Mouse (Mus musculus): ENCODE data around the gene Slc24a3. TPM values are rescaled to one million over a fixed set of nuclear protein-coding genes. Genes with fewer than 3 reads are reported as not detected.

The Slc24a3 gene
- total RNA-seq (2021): 100 to 1,000 TPM; 192 to 218 TPM
- long read RNA-seq, experiment 1, partial matches to known transcripts: 44 of 58 reads
- long read RNA-seq, experiment 1, other reads (novel, unspliced or antisense): 14 of 58 reads
- long read RNA-seq, experiment 2, partial matches to known transcripts: 67 of 73 reads
- long read RNA-seq, experiment 2, other reads (novel, unspliced or antisense): 6 of 73 reads

DNA sequence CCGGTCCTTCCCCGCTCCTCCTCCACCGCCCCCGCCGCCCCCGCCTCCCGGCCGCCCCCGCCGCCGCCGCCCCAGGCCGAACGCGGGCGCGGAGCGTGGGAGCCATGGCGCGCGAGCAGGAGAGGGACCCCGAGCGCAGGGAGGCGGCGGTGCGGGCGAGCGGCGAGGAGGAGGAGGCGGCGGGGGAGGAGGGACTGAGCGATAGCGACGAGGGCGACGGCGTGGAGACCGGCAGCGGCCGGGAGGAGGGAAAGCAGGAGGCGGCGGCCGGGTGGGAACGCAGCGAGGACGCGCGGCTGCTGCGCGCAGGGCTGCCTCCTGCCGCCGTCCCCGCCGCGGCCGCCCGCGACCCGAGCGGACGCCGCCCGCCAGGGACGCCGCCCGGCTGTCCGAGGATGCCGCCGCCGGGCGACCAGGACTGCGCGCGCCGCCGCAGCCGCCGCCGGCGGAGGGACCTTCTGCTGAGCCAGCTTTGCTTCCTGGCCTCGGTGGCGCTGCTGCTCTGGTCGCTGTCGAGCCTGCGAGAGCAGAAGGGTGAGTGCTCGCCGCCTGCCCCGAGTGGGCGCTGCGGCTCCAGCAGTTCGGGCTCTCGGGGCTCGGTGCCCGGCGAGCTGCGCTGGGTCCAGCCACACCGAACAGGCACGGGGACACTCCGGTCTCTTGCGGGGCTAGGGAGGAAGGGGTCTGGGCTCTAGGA lies at the start of gene Slc24a3:
Slc24a3 (plus strand) TSS at position 91 of the 697 bp plus-strand sequence.
- DNase-seq (ENCODE audit: low spot score in 2 of 2): peak; percentile 79 to 88

DNA sequence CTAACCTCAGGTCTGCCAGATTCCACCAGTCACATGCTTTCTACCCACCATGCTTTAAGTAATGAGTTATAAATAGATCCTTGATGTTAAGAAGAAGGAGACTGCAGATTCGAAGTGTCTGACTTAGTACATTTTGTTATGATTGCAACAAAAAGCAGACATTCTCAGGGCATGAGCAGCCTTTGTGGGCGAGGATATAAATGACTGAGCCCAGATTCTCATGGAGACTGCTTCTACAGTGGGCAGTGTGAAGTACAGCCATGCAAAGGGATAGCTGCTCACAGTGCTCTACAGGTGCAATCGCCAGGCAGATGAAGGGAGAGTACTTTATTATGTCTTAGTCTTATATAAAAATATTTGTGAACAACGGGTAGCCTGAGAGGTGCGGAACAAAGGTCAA lies 49.8 kb upstream of the Slc24a3 start:
- no peak for DNase-seq (ENCODE audit: low spot score in 2 of 2)

DNA sequence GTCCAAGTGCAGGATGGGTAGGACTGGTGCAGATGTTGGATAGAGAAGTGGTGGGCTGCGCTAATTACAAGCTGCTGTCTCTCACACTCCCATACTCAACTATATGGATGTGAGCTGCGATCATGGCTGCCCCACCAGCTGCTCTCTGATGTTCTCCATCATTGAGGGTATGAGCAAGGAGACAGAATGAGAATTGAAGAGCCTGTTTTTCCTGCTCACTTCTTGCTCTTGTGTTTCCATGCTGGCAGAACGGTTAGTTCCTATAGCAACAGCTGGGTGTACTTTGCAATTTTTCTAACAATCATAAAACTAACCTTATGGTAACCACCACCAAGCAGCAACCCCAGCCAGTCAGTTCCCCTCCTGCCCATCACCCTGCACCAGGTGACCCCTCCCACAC lies 39.8 kb upstream of the Slc24a3 start:
- no peak for DNase-seq (ENCODE audit: low spot score in 2 of 2)

DNA sequence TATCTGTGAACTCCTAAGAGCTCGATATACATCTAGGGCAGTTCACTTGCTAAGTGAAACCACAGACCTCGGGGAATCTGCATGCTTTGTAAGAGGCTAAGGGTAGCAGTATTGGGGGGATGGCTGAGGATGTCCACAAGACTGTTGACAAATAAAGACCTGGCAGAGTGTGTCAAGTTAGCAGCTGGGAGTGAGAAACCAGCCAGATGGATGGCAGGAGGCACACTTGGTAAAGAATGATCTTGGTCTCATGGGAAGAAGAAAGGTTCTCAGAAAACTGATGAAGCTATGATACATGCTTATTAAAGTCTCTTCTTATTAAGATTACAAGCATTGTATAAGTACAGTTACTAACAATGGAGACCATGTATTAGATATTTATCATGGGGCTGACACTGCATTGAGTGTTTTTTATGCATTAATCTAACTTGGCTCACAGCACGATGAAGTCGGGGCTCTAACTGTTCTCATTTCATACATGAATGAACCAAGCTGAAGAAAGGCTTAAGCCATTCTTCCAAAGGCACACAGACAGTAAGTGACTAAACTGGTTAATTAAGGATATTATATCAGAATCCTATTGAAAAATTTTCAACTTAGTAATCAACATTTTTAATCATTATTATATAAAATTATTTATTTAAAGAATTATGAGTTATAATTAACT lies 30.8 kb upstream of the Slc24a3 start:
- no peak for DNase-seq (ENCODE audit: low spot score in 2 of 2)

DNA sequence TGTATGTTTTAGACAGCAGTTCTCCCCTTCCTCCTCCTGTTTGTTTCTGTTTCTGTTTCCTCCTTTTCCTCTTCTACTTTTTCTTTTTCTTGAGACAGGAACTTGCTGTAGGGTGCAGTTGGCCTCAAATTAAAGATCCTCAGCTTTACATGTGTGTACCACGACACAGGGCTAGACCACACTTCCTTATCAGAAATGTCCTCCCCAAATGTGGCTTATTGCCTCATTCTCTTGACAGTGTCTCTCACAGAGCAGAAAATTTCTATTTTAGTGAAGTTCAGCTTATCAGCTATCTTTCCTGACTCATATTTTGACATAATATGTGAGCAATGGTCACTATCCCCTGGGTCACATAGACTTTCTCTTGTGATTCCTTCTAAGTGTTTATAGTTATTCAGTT lies 17.1 kb upstream of the Slc24a3 start:
- no peak for DNase-seq (ENCODE audit: low spot score in 2 of 2)

DNA sequence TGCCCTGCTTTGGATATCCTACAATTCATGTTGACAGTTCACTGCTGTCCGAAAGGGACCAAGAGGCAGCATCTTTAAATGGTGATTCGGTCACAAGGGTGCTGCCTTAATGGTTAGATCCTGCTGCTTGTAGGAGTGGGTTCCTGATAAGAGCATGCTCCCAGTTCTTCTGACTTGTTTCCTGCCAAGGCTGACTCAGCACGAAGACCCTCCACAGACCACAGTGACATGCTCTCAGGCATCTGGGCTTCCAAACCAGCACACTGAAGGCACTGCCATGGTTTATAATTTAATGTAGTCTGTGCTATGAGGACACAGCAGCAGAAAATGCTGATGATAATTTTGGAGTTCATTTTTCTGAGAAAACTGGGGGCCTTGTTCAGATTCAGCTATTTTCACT lies 16.7 kb upstream of the Slc24a3 start:
- no peak for DNase-seq (ENCODE audit: low spot score in 2 of 2)

DNA sequence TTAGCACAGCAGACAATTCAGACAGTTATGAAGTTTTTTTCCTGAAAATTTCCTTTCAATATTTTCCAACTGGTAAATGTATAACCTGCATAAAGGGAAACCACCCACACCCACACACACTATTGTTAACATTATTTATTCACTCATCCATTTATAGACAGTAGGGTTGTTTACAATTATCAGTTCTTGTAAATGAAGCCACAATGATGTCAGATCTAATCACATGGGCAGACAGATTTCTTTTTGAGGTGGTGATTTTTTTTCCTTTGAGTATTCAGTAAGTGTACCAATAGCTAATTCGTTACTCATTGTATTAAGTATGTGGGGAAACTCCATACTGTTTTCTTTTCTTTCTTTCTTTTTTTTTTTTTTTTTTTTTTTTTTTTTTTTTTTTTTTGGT lies 15.3 kb upstream of the Slc24a3 start:
- no peak for DNase-seq (ENCODE audit: low spot score in 2 of 2)

DNA sequence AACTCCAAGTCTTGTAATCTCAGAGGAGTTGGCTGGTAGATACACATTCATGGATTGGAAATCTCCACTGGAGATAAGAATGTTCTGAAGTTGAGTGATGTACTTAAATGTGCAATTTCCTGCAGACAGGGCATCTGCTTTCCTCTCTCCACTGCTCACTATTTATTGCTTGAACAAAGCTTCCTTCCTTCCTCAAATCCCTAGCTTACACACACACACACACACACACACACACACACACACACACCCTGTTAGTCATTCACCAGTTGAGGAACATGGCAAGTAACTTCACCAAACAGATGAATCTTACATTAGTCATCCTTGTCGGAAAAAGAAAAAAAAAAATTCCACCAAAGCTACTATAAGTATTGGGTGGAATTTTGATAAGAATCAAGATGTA lies 8.6 kb upstream of the Slc24a3 start:
- no peak for DNase-seq (ENCODE audit: low spot score in 2 of 2)

DNA sequence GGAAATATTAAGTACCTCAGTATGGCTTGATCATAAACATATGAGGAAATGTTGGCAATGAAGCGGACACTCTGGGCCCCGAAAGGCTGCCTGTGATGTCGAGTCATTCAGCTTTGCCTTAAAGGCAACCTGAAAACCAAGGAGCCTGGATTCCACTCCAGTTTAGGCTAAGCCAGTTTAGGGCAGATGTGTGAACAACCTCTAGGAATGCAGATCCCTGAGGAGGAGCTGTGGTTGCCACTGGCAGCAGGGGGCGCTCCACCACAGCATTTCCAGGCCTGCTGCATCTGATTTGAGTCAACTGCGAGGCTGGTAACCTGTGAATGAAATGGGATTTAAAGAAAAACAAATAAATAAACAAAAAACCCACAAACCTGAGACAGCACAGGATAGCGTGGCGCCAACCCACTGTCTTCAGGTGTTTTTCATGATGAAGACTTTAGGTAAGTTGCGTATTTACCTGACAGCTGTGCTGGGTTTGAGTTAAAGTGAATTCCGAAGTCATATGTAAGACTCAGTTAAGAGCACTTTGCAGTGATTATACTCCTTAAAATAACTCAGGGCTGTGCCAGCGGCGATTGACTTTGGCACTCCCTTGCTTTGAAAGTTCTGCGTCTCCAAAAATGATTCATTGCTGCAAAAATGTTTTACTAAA lies 6.4 kb upstream of the Slc24a3 start:
- peak; percentile 79 to 84 for DNase-seq (ENCODE audit: low spot score in 2 of 2)

DNA sequence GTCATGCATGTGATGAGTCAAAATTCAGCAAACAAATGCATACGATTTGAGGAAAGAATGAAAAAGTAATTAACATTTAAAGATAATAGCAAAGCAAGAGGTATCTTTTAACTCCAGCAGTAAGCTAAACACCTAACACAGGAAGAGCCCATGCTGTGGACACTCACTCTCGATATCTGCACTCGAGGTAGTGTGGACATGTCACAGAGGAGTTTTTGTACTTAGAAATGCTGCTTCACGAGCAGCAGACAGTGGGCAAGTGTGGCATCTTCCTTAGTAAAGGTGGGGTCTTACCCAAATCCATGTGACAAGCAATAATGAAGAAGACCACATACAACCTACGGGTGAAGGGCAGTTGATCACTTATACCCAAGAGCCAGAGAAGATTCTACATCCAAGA lies 3.5 kb upstream of the Slc24a3 start:
- no peak for DNase-seq (ENCODE audit: low spot score in 2 of 2)

DNA sequence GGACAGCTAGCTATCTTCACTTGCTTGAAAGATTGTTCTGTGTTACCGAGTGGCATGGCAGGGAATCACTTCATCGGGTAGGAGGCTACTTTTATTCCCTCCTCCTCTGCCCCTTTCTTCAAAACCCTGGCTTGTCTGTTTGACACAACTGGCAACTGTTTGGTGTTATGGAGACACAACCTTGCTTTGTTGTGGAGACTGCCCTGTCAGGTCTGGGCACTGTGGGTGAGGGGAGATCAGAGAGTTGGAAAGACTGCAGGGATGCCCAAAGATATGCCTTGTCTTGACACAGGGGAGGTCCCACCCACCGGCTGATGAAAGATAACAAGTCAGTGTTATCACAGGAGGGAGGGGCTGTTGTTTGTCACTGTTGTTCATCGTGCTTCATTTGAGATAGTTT lies 3.0 kb upstream of the Slc24a3 start:
- DNase-seq (ENCODE audit: low spot score in 2 of 2): no peak

DNA sequence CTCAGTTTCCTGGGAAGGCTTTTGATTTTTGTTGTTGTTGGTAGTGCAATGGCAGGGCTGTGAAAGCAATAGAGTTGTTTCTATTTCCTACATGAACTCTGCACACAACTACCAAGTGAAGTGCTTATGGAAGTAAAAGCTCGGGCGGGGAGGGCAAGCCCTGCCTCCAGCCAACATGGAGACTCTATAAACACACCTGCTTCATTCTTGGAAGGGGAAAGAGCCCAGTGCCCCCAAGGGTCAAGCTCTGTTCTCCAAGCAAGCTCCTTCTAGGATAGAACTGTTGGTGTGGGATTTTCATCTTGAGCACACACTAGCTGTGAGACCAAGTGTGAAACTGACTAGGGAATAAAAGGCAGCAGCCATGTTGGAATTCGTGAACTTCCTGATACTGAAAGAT lies 2.5 kb upstream of the Slc24a3 start:
- DNase-seq (ENCODE audit: low spot score in 2 of 2): no peak

DNA sequence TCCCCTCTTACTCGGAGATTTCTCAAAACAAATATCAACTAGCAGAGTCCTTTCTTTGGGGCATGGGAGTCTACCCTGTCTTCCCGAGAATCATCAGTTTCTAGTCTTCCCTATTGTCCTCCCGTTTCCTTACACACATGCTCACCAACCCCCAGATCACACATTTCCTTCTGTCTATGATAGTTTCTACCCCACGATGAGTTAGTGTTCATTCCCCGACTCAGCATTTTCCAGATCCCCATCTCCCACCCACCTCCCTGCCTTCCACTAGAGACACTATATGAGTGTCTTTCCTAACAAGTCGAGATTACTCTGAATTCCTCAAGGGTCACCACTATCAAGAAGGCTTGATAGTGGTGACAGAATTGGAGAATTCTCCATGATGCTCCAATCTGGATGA lies 1.7 kb upstream of the Slc24a3 start:
- DNase-seq (ENCODE audit: low spot score in 2 of 2): no peak

DNA sequence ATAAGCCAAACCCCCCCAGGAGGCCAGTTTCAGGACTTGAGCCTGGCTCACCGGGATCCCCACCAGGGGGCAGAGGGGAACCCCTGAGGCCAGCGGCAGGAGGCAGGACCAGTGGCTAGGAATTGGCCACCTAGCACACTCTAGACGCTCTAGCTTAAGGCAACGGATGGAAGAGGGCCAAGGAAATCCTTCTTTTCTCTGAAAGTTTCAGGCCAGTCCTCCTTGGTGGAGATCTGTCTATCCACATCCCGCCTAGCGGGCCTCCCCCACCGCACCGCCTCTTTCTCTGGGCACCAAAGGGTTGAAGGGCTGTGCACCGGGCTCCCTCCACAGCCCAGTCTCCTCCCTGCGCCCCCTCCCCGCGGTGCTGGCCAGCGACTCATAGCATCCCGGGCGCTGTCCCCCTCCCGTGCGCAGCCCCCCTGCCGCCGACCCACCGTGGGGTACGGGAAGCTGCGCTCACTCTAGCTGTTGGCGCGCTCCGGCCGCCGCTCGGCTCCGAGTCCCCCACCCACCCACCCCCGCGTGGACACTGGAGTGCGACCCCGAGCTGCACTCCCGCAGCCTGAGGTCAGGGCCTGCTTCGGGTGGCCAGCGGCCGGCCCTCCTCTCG lies 397 bp upstream of the Slc24a3 start:
- peak; percentile 71 to 79 for DNase-seq (ENCODE audit: low spot score in 2 of 2)

DNA sequence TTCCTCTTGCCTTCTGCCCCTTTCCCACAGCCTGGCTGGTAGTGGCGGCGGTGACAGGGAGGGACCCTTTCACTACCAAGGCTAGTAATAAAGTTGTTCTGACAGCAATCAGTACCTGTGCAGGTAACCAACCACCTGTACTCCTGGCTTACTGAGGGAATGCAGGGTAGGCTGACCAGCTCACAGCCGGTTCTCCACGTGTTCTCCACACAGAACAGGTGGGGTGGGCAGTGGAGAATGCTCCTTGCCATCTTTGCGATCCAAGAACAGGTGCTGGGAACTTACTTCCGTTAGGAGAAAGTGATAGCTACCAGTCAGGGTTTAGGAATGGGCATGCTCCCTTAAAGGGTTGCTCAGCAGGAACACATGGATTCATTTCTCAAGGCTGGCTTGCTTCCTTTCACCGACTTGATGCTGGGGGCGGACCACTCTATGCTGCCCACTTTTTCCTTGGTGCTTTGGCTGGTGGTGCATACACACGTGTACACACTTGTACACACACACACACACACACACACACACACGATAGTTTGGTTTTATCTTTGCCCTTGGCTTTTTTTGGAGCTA lies 934 bp downstream of the Slc24a3 start:
- DNase-seq (ENCODE audit: low spot score in 2 of 2): peak; percentile 35 to 39

DNA sequence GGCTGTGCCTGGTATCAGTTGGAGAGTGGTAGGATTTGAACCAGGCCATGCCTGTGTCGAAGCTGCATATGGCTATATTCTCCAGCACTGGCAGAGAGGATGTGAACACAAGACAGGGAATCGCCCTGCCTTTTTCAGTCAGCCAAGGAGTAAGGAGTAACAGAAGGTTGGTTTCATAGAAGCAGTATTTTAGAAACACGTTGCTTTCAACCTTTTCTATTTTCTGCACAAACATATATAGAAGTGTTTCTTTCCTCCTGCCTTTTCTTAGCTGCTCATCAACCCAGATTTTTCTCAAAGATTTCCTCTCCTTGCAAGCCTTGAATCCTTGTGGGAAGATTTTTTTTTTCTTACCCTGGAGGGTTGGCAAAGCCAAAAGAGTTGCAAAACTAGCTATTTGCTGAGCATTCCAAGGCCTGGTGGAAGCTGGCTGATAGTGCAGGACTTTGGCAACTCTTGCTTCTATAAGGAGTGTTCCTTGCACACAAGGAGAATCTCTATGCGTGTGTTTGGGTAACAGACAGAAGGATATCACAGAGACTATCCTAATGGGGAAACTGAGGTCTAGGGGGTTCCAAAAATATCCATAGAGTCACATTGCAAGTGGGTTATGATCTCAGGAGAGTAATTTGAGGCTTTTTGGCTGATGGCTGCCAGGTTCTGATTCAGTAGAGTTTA lies 5.6 kb downstream of the Slc24a3 start:
- no peak for DNase-seq (ENCODE audit: low spot score in 2 of 2)

DNA sequence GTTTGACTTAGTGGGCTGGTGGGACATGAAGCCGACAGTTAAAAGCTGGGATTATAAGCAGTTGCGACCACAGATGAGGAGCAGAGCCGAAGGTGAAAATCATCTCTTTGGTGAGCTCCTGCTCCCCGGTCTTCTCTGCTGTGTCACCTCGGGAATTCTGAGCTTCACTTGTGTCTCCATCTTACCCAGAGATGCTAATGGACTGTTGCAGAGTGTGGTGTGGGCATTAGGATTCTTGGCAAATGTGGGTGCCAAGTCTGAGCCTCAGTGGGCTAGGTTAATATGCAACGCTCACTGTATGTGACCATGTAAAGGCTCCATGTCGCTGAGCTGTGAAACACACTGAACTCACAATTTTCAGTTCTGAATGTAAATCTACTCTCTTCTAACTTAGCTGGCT lies 7.5 kb downstream of the Slc24a3 start:
- no peak for DNase-seq (ENCODE audit: low spot score in 2 of 2)

DNA sequence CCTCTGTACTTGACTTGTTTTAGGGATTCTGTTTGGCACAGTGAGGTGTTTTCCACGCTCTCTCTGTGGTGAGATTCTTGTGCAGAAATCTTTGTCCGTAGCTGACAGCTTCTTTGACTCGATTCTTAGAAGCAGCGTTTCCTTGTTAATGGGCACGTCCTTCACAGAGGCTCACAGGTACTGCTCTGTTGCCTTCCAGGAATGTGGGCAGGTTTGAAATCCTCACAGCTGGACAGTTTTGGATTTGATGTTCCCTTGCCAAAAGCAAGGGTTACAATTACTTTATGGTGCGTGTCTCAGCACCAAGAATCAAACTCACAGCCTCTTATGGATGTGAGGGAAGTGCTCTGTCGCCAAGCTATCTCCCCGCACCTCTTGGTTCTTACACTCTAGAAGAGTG lies 14.9 kb downstream of the Slc24a3 start:
- DNase-seq (ENCODE audit: low spot score in 2 of 2): no peak

DNA sequence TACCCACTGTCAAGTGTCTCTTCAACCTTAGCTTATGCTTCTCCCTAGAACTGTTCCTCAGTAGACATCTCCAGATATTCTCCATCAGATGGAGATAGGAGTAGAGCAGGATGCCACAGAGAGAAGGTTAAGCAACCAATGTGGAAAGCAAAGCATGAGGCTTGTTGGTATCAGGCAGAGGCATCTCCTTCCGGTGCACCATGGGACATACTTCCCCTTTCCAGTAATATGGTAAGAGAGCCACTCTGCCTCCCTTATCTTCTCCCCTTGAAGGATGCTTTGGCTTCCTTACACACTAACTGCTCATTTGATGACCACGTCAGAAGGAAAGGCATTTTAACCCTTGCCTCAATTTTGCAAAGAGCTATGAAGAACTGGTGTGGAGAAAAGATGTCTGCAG lies 21.3 kb downstream of the Slc24a3 start:
- no peak for DNase-seq (ENCODE audit: low spot score in 2 of 2)

DNA sequence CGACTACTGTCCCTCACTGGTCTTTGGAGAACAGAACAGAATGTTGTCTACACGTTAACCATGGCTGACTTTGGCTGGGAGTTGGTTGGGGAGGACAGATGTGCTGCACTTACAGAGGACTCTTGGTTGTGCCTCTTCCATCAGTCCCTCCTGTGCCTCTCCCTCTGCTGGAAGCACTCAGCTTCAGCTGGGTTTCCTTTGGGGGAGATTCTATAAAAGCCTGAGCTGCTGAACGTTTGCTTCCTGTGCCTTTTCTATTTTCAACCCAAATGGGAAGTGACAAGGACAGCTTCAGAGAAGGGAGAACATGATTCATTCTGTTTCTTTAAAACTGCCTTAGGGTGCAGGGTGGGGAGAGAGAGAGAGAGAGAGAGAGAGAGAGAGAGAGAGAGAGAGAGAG lies 28.5 kb downstream of the Slc24a3 start:
- DNase-seq (ENCODE audit: low spot score in 2 of 2): peak in 1 of 2 experiments; percentile 26

DNA sequence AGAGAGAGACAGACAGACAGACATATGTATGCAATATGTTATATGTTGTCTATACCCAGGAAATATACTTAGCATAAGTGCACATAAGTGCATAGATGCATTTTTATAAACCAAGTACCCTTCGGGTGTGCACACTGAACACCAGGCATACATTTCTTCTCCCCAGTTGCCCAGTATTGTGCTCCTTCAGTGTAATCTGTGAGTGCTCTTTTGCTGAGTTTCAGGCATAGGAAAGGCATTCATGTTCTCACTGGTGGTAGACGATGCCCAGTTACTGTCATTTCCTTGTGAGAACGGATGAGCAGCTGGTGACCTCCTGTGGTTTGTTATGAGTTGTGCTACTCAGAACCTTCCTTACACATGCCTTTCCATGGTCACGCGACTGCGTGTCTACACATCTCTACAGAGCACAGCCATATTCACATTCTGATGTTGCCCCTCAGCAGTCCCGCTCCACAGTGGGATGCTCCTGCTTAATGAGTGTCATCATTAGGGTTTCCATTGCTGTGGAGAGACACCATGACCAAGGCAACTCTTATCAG lies 29.0 kb downstream of the Slc24a3 start:
- DNase-seq (ENCODE audit: low spot score in 2 of 2): no peak

Measured in layer of hippocampus, postnatal 14 days (tissue).